Comparison of ENCODE assay signal across 31 mouse cellular contexts in genomic region chr17:36235300-36235699, GRCm38 (mm10). TPM values are rescaled to one million over a fixed set of nuclear protein-coding genes. Genes with fewer than 3 reads are reported as not detected.
DNase-seq lines count a peak whose midpoint lies in the region; TF ChIP-seq lines count a peak whose summit lies in the region.
"Not testable (repeated sequence)": the region's sequence is repeated elsewhere in the genome, so short reads cannot be mapped to it uniquely, and the experiment has no call there.
"Had no signal": no experiment of that assay in that cellular context is flagged by ENCODE, and none has a peak within 500 bp of the region (broad histone marks: within the 10 kb centered on the region; RNA-seq: fewer than 3 reads in every experiment).

No protein-coding gene starts in this region.

- not testable (repeated sequence) for TF ChIP-seq EP300 in MEL (IDR thresholded peaks at IDR 0.05; ENCODE audit: low read depth in 1 of 2, low read length in 2 of 2)

- 13% methylated on average over 8 of the region's 9 CpGs for WGBS in kidney, adult 2 months
- 20% methylated on average over 9 of the region's 9 CpGs for WGBS in thymus, adult 2 months

- not testable (repeated sequence) for H3K36me3 ChIP-seq in MEL (ENCODE audit: control insufficient read depth in 1 of 2, insufficient read depth in 2 of 2, low read length in 2 of 2); kidney, adult 2 months (ENCODE audit: control insufficient read depth, insufficient read depth, low read length); thymus, adult 2 months (ENCODE audit: control insufficient read depth, insufficient read depth, low read length)

- not testable (repeated sequence) for H3K27ac ChIP-seq in MEL (ENCODE audit: control insufficient read depth, low read depth, low read length); kidney, adult 2 months (ENCODE audit: insufficient read depth, low read depth, low read length); thymus, adult 2 months (ENCODE audit: control insufficient read depth, insufficient read depth, low read length)

- not testable (repeated sequence) for H3K9me3 ChIP-seq in MEL (replicated peaks; ENCODE audit: insufficient read depth, low read length)

- not testable (repeated sequence) for DNase-seq in MEL (ENCODE audit: low read depth, low spot score)
- peak; percentile 15 for DNase-seq in embryo, embryonic 11 days
- DNase-seq in kidney, adult 2 months: peak; percentile 50
- peak; percentile 54 to 66 for DNase-seq in kidney, postnatal 25 days
- DNase-seq in lung, postnatal 36 days: peak; percentile 63
- DNase-seq in thymus, adult 2 months: peak; percentile 64
- DNase-seq in thymus, postnatal 36 days: peak; percentile 65 to 80

- TF ChIP-seq CTCF in MEL (IDR thresholded peaks at IDR 0.05 in 2 of 3, conservative IDR thresholded peaks at IDR 0.05 in 1 of 3; ENCODE audit: control insufficient read depth in 1 of 3, insufficient read depth in 1 of 3, low read depth in 2 of 3, low read length in 3 of 3, poor library complexity in 1 of 3, severe bottlenecking in 1 of 3); kidney, adult 2 months (conservative IDR thresholded peaks at IDR 0.05; ENCODE audit: insufficient read depth, insufficient read length, low read depth, low read length); thymus, adult 2 months (IDR thresholded peaks at IDR 0.05; ENCODE audit: borderline replicate concordance, control insufficient read depth, extremely low read depth, insufficient read depth, low read length, poor library complexity): not testable (repeated sequence)

- TF ChIP-seq POLR2A in MEL (IDR thresholded peaks at IDR 0.05; ENCODE audit: control insufficient read depth in 1 of 2, insufficient read depth in 1 of 2, low read depth in 1 of 2, low read length in 2 of 2, poor library complexity in 1 of 2); kidney, adult 2 months (IDR thresholded peaks at IDR 0.05; ENCODE audit: low read depth, low read length); thymus, adult 2 months (IDR thresholded peaks at IDR 0.05; ENCODE audit: control insufficient read depth, extremely low read depth, insufficient read depth, low read length, poor library complexity): not testable (repeated sequence)

- H3K9ac ChIP-seq in MEL (ENCODE audit: control insufficient read depth, low read depth, low read length, poor library complexity, severe bottlenecking): not testable (repeated sequence)

- H3K27me3 ChIP-seq in MEL (ENCODE audit: control insufficient read depth in 1 of 2, insufficient read depth in 2 of 2, low read length in 2 of 2): peaks cover 11 to 12% of the 10 kb centered on the region in 2 experiments
- H3K27me3 ChIP-seq in kidney, adult 2 months (replicated peaks; ENCODE audit: control insufficient read depth, insufficient read depth, low read length); thymus, adult 2 months (ENCODE audit: control insufficient read depth, insufficient read depth, low read length): not testable (repeated sequence)

- H3K79me2 ChIP-seq in MEL (ENCODE audit: control insufficient read depth, insufficient read depth, low read length, poor library complexity): not testable (repeated sequence)

- not testable (repeated sequence) for H3K4me3 ChIP-seq in MEL (ENCODE audit: control insufficient read depth in 1 of 2, insufficient read depth in 1 of 2, low read depth in 2 of 2, low read length in 2 of 2); kidney, adult 2 months (ENCODE audit: insufficient read depth, low read depth, low read length); thymus, adult 2 months (ENCODE audit: control insufficient read depth, insufficient read depth, low read length)

- H3K4me1 ChIP-seq in MEL (ENCODE audit: control insufficient read depth in 1 of 2, insufficient read depth in 2 of 2, low read length in 2 of 2); kidney, adult 2 months (ENCODE audit: control insufficient read depth, insufficient read depth, low read length); thymus, adult 2 months (replicated peaks; ENCODE audit: control insufficient read depth, insufficient read depth, low read length): not testable (repeated sequence)

- not testable (repeated sequence) for TF ChIP-seq RAD21 in MEL (IDR thresholded peaks at IDR 0.05; ENCODE audit: low read depth, low read length)

TF ChIP-seq in MEL, 35 proteins besides CTCF, POLR2A, EP300 and RAD21:
- peak; percentile 63 for TF ChIP-seq USF1 (IDR thresholded peaks at IDR 0.05; ENCODE audit: low read depth, low read length)

RNA-seq across cellular contexts. Expression of gene Rpp21, which starts 22.6 kb away (rescaled TPM):
- 57.8 and 63.8 TPM in 2 replicates for total RNA-seq in MEL (2012; rRNA removed)
- 100 to 1,000 TPM in 1 of 2 experiments, not detected in 1; 116 TPM for polyA plus RNA-seq in MEL (2012; ENCODE audit: insufficient read depth in 1 of 2, insufficient read length in 2 of 2, low read depth in 1 of 2, low replicate concordance in 2 of 2, missing spikeins in 1 of 2)
- polyA plus RNA-seq in kidney, adult 2 months (2012; rRNA removed): 101 and 122 TPM in 2 replicates
- 124 and 160 TPM in 2 replicates for polyA plus RNA-seq in thymus, adult 2 months (2012; rRNA removed)

RNA-seq across cellular contexts. Expression of gene Trim39, which starts 36.7 kb away (rescaled TPM):
- 9.4 and 13.5 TPM in 2 replicates for total RNA-seq in MEL (2012; rRNA removed)
- polyA plus RNA-seq in MEL (2012; ENCODE audit: insufficient read depth in 1 of 2, insufficient read length in 2 of 2, low read depth in 1 of 2, low replicate concordance in 2 of 2, missing spikeins in 1 of 2): 10 to 100 TPM in 1 of 2 experiments, not detected in 1; 16.0 TPM
- polyA plus RNA-seq in kidney, adult 2 months (2012; rRNA removed): 11.1 and 11.4 TPM in 2 replicates
- 51.1 and 56.1 TPM in 2 replicates for polyA plus RNA-seq in thymus, adult 2 months (2012; rRNA removed)

RNA-seq across cellular contexts. Expression of gene H2-T3, which starts 45.2 kb away (rescaled TPM):
- total RNA-seq in MEL (2012; rRNA removed): not detected in 2 replicates
- polyA plus RNA-seq in MEL (2012; ENCODE audit: insufficient read depth in 1 of 2, insufficient read length in 2 of 2, low read depth in 1 of 2, low replicate concordance in 2 of 2, missing spikeins in 1 of 2): not detected
- polyA plus RNA-seq in kidney, adult 2 months (2012; rRNA removed): not detected in 2 replicates
- 1.7 and 2.5 TPM in 2 replicates for polyA plus RNA-seq in thymus, adult 2 months (2012; rRNA removed)
- total RNA-seq: gastrocnemius, postnatal 14 days; granulocyte monocyte progenitor cell, adult 5-6 weeks; heart, postnatal 25 days; layer of hippocampus, adult 18-20 months; layer of hippocampus, postnatal 10 days; left cerebral cortex, postnatal 14 days; megakaryocyte-erythroid progenitor cell, adult 5-6 weeks had no signal
- polyA plus RNA-seq: C2C12; embryonic facial prominence, embryonic 12.5 days; forebrain, embryonic 14.5 days; heart, embryonic 15.5 days; hindbrain, embryonic 11.5 days; hindbrain, embryonic 16.5 days; kidney, embryonic 16.5 days; limb, embryonic 11.5 days; liver, embryonic 14.5 days; macrophage; midbrain, embryonic 13.5 days; neural tube, embryonic 14.5 days; testis, adult 2 months had no signal

RNA-seq across cellular contexts. Expression of gene H2-M10.2, which starts 51.0 kb away (rescaled TPM):
- total RNA-seq in MEL (2012; rRNA removed): not detected in 2 replicates
- not detected for polyA plus RNA-seq in MEL (2012; ENCODE audit: insufficient read depth in 1 of 2, insufficient read length in 2 of 2, low read depth in 1 of 2, low replicate concordance in 2 of 2, missing spikeins in 1 of 2)
- polyA plus RNA-seq in kidney, adult 2 months (2012; rRNA removed): not detected in 2 replicates
- not detected in 2 replicates for polyA plus RNA-seq in thymus, adult 2 months (2012; rRNA removed)
- total RNA-seq: adrenal gland, postnatal 14 days; gastrocnemius, postnatal 14 days; granulocyte monocyte progenitor cell, adult 5-6 weeks; heart, postnatal 25 days; layer of hippocampus, adult 18-20 months; layer of hippocampus, postnatal 10 days; left cerebral cortex, adult 18-20 months; left cerebral cortex, postnatal 14 days; megakaryocyte-erythroid progenitor cell, adult 5-6 weeks had no signal
- polyA plus RNA-seq: C2C12; embryonic facial prominence, embryonic 12.5 days; forebrain, embryonic 14.5 days; heart, embryonic 15.5 days; hindbrain, embryonic 11.5 days; intestine, embryonic 15.5 days; kidney, embryonic 16.5 days; liver, embryonic 14.5 days; lung, embryonic 14.5 days; macrophage had no signal
